Mouse (Mus musculus) MEL (cell line): ENCODE measurements at regions not wholly inside any gene's neighbourhood (a gene's known extent, or its start where the extent isn't known, plus 50 kb on each side); places are given as distances from the start of the nearest gene placed in this dataset.

Experiments
- DNase-seq: peaks from one replicate; pipeline ENCODE4 v3.0.0; 2011; ENCODE audit warnings: low read depth, low spot score
- H3K27ac ChIP-seq: 2 replicates; pipeline ENCODE4 v1.5.1; 2012; ENCODE audit warnings: low read depth, mild to moderate bottlenecking, control low read depth, low read length, moderate library complexity; ENCODE audit not compliant: control insufficient read depth
- H3K27me3 ChIP-seq, 2 experiments: fragments of 150-350 bp in 1 of 2; sonication (generic) in 1 of 2; 2 replicates each; pipeline ENCODE4 v1.6.1; 2012; ENCODE audit warnings: low read length in 2 of 2, mild to moderate bottlenecking in 2 of 2, improper control_type of control experiment in 1 of 2, moderate library complexity in 1 of 2; ENCODE audit not compliant: insufficient read depth in 2 of 2, control insufficient read depth in 1 of 2
- H3K36me3 ChIP-seq, 2 experiments: 2 replicates each; pipeline ENCODE4 v1.6.1; 2012 to 2014; ENCODE audit warnings: low read length in 2 of 2, improper control_type of control experiment in 1 of 2, inconsistent platforms in 1 of 2, mild to moderate bottlenecking in 1 of 2; ENCODE audit not compliant: insufficient read depth in 2 of 2, control insufficient read depth in 1 of 2
- H3K4me1 ChIP-seq, 2 experiments: fragments of 150-350 bp in 1 of 2; sonication (generic) in 1 of 2; 2 replicates each; pipeline ENCODE4 v1.6.1; 2012; ENCODE audit warnings: low read length in 2 of 2, improper control_type of control experiment in 1 of 2, mild to moderate bottlenecking in 1 of 2; ENCODE audit not compliant: insufficient read depth in 2 of 2, control insufficient read depth in 1 of 2
- H3K4me3 ChIP-seq, 2 experiments: fragments of 150-350 bp in 1 of 2; sonication (generic) in 1 of 2; 2 replicates each; pipeline ENCODE4 v1.5.1; 2012; ENCODE audit warnings: low read depth in 2 of 2, low read length in 2 of 2, mild to moderate bottlenecking in 2 of 2, moderate library complexity in 2 of 2, control low read depth in 1 of 2, improper control_type of control experiment in 1 of 2; ENCODE audit not compliant: control insufficient read depth in 1 of 2, insufficient read depth in 1 of 2
- H3K79me2 ChIP-seq: 2 replicates; pipeline ENCODE4 v1.6.1; 2012; ENCODE audit warnings: mild to moderate bottlenecking, low read length, moderate library complexity; ENCODE audit not compliant: control insufficient read depth, poor library complexity, insufficient read depth
- H3K9ac ChIP-seq: 2 replicates; pipeline ENCODE4 v1.6.1; 2012; ENCODE audit warnings: low read depth, mild to moderate bottlenecking, control low read depth, low read length, moderate library complexity; ENCODE audit not compliant: control insufficient read depth, poor library complexity, severe bottlenecking
- H3K9me3 ChIP-seq: fragments of 150-350 bp; sonication (generic); replicated peaks from 2 replicates; pipeline ENCODE4 v1.6.1; 2012; ENCODE audit warnings: mild to moderate bottlenecking, low read length, improper control_type of control experiment, moderate library complexity; ENCODE audit not compliant: insufficient read depth
- BHLHE40 ChIP-seq: IDR thresholded peaks from 2 replicates; pipeline ENCODE4 v1.6.1; 2012; ENCODE audit warnings: low read depth, mild to moderate bottlenecking, inconsistent platforms, low read length, improper control_type of control experiment, borderline replicate concordance
- CHD1 ChIP-seq: IDR thresholded peaks from 2 replicates; pipeline ENCODE4 v1.6.1; 2012; ENCODE audit warnings: low read depth, mild to moderate bottlenecking, inconsistent platforms, low read length, improper control_type of control experiment
- CTCF ChIP-seq, 3 experiments: IDR thresholded peaks in 2 of 3; conservative IDR thresholded peaks in 1 of 3; 2 replicates each; pipeline ENCODE4 v1.5.1; 2011 to 2012; ENCODE audit warnings: low read length in 3 of 3, low read depth in 2 of 3, mild to moderate bottlenecking in 2 of 3, improper control_type of control experiment in 1 of 3, inconsistent platforms in 1 of 3, mixed read lengths in 1 of 3, moderate library complexity in 1 of 3; ENCODE audit not compliant: control insufficient read depth in 1 of 3, insufficient read depth in 1 of 3, poor library complexity in 1 of 3, severe bottlenecking in 1 of 3
- ELF1 ChIP-seq: IDR thresholded peaks from 2 replicates; pipeline ENCODE4 v1.6.1; 2014; ENCODE audit warnings: low read depth, mild to moderate bottlenecking, inconsistent platforms, low read length, improper control_type of control experiment, moderate library complexity
- EP300 ChIP-seq, 2 experiments: IDR thresholded peaks; 2 replicates each; pipeline ENCODE4 v1.6.1; 2011; ENCODE audit warnings: improper control_type of control experiment in 2 of 2, low read length in 2 of 2, low read depth in 1 of 2, mild to moderate bottlenecking in 1 of 2
- ETS1 ChIP-seq: IDR thresholded peaks from 2 replicates; pipeline ENCODE4 v1.6.1; 2012; ENCODE audit warnings: low read depth, mild to moderate bottlenecking, inconsistent platforms, low read length, improper control_type of control experiment, moderate library complexity
- GABPA ChIP-seq: IDR thresholded peaks from 2 replicates; pipeline ENCODE4 v1.6.1; 2012; ENCODE audit warnings: low read depth, mild to moderate bottlenecking, inconsistent platforms, low read length, improper control_type of control experiment, moderate library complexity
- GATA1 ChIP-seq: IDR thresholded peaks from 2 replicates; pipeline ENCODE4 v1.6.1; 2011; ENCODE audit warnings: low read depth, low read length, improper control_type of control experiment
- JUND ChIP-seq: IDR thresholded peaks from 2 replicates; pipeline ENCODE4 v1.6.1; 2011; ENCODE audit warnings: low read depth, mild to moderate bottlenecking, improper control_type of control experiment, low read length
- MAZ ChIP-seq: IDR thresholded peaks from 2 replicates; pipeline ENCODE4 v1.6.1; 2012; ENCODE audit warnings: low read depth, mild to moderate bottlenecking, inconsistent platforms, low read length, improper control_type of control experiment
- MEF2A ChIP-seq: IDR thresholded peaks from 2 replicates; pipeline ENCODE4 v1.6.1; 2014; ENCODE audit warnings: low read depth, mild to moderate bottlenecking, inconsistent platforms, low read length, improper control_type of control experiment; ENCODE audit not compliant: poor library complexity, insufficient replicate concordance, severe bottlenecking; ENCODE audit errors: extremely low read depth
- MYB ChIP-seq: IDR thresholded peaks from 2 replicates; pipeline ENCODE4 v1.6.1; 2011; ENCODE audit warnings: mild to moderate bottlenecking, low read depth, low read length, improper control_type of control experiment
- MYC ChIP-seq: IDR thresholded peaks from 2 replicates; pipeline ENCODE4 v1.6.1; 2011; ENCODE audit warnings: low read depth, mild to moderate bottlenecking, low read length, improper control_type of control experiment, moderate library complexity
- NELFE ChIP-seq: IDR thresholded peaks from 2 replicates; pipeline ENCODE4 v1.6.1; 2011; ENCODE audit warnings: low read depth, low read length, improper control_type of control experiment
- NRF1 ChIP-seq: IDR thresholded peaks from 2 replicates; pipeline ENCODE4 v1.6.1; 2014; ENCODE audit warnings: low read depth, mild to moderate bottlenecking, inconsistent platforms, low read length, improper control_type of control experiment, moderate library complexity; ENCODE audit not compliant: poor library complexity, insufficient read depth, severe bottlenecking
- POLR2A ChIP-seq, 2 experiments: IDR thresholded peaks; 2 replicates each; pipeline ENCODE4 v1.6.1; 2011 to 2012; ENCODE audit warnings: low read length in 2 of 2, mild to moderate bottlenecking in 2 of 2, control low read depth in 1 of 2, improper control_type of control experiment in 1 of 2, low read depth in 1 of 2, moderate library complexity in 1 of 2; ENCODE audit not compliant: control insufficient read depth in 1 of 2, insufficient read depth in 1 of 2, poor library complexity in 1 of 2
- POLR2AphosphoS2 ChIP-seq: IDR thresholded peaks from 2 replicates; pipeline ENCODE4 v1.6.1; 2011; ENCODE audit warnings: low read length, improper control_type of control experiment
- RCOR1 ChIP-seq: IDR thresholded peaks from 2 replicates; pipeline ENCODE4 v1.6.1; 2012; ENCODE audit warnings: low read depth, mild to moderate bottlenecking, inconsistent platforms, low read length, improper control_type of control experiment
- SMC3 ChIP-seq: IDR thresholded peaks from 2 replicates; pipeline ENCODE4 v1.6.1; 2011; ENCODE audit warnings: low read depth, low read length, improper control_type of control experiment
- TAL1 ChIP-seq: IDR thresholded peaks from 2 replicates; pipeline ENCODE4 v1.6.1; 2012; ENCODE audit warnings: mild to moderate bottlenecking, inconsistent platforms, low read length, moderate library complexity, mixed read lengths
- TBP ChIP-seq: IDR thresholded peaks from 2 replicates; pipeline ENCODE4 v1.8.0; 2011; ENCODE audit warnings: low read depth, low read length, improper control_type of control experiment
- UBTF ChIP-seq: IDR thresholded peaks from 2 replicates; pipeline ENCODE4 v1.6.1; 2012; ENCODE audit warnings: low read depth, mild to moderate bottlenecking, inconsistent platforms, low read length, improper control_type of control experiment, moderate library complexity, borderline replicate concordance; ENCODE audit not compliant: insufficient read depth
- USF1 ChIP-seq: IDR thresholded peaks from 2 replicates; pipeline ENCODE4 v1.6.1; 2014; ENCODE audit warnings: low read depth, mild to moderate bottlenecking, inconsistent platforms, low read length, improper control_type of control experiment, moderate library complexity
- ZKSCAN1 ChIP-seq: IDR thresholded peaks from 2 replicates; pipeline ENCODE4 v1.6.1; 2012; ENCODE audit warnings: low read depth, mild to moderate bottlenecking, inconsistent platforms, low read length, improper control_type of control experiment, moderate library complexity
- ZMIZ1 ChIP-seq: IDR thresholded peaks from 2 replicates; pipeline ENCODE4 v1.6.1; 2012; ENCODE audit warnings: low read depth, mild to moderate bottlenecking, inconsistent platforms, low read length, improper control_type of control experiment, moderate library complexity

DNA sequence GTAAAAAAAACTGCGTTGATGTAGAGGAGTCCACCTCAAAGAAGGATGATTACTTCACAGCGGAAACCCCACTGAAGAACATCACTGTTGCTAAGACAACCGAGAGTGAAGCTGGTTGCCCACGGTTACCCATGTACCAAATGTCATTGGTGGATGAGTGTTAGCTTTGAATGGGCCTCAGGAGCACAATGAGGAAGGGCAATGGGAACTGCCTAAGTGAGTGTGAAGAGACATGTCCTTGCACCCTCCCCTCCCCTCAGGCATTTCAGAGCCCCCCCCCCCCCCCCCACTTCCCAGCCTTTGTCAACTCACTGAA is 96.1 kb upstream of the Chd2 start:
- Histone ChIP-seq H3K27ac (no peak overlapping the region), H3K4me3 (no peak overlapping the region), H3K9ac (no peak overlapping the region), H3K79me2 (no peaks in the 10 kb centered on the region), H3K4me1 (peaks cover 0 to 14% of the 10 kb centered on the region in 2 experiments; a peak in 2 of 4 replicates), H3K36me3 (no peaks in the 10 kb centered on the region; a peak in 1 of 4 replicates), H3K9me3 (no peaks in the 10 kb centered on the region), H3K27me3 (no peaks in the 10 kb centered on the region)
- TF ChIP-seq CHD1 (no peak), ZMIZ1 (no peak), SMC3 (no peak), RCOR1 (no peak), POLR2A (IDR thresholded peaks at IDR 0.05; ENCODE audit: control insufficient read depth in 1 of 2, insufficient read depth in 1 of 2, low read depth in 1 of 2, low read length in 2 of 2, poor library complexity in 1 of 2) (no peak), GABPA (no peak), POLR2AphosphoS2 (no peak), ELF1 (no peak), UBTF (no peak), NRF1 (no peak), USF1 (no peak), MEF2A (no peak), BHLHE40 (no peak), ETS1 (no peak)
- no peak for DNase-seq

DNA sequence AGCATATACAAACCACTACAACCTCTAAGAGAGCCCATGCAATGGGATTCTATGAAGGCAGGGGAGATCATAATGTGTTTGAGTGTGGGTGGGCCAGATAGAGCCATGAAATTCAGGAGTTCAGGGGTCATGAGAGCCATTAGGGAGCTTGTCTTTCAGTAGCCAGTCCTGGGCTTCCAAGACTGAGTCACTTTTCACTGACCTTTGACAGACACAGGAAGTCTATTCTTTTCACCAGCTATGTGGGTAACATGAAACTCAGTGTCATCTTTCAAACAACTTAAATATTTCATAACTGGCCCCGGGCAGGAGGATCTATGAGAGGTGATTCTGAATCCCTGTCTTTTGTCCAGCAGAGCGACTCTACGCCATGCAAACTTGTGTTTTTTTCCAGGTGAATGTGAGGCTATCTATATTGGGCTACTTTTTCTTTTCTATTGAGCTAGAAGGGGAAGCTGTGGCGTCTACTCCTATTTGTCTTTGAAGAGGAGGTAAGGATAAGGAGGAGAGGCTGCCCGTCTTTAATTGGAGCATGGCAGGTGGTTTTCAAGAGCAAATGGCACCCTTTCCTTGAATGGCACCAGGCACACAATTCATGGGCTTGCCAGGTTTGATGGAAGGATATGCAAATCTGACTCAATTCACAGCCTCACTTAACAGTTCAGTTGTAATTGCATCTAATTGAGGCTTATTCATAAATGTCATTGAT is 95.6 kb upstream of the Chd2 start:
- H3K9me3 ChIP-seq = no peaks in the 10 kb centered on the region
- DNase-seq = no peak
- no peaks in the 10 kb centered on the region for H3K79me2 ChIP-seq
- no peaks in the 10 kb centered on the region; a peak in 1 of 4 replicates for H3K36me3 ChIP-seq
- no peak overlapping the region for H3K4me3 ChIP-seq
- no peaks in the 10 kb centered on the region for H3K27me3 ChIP-seq
- TF ChIP-seq POLR2A (IDR thresholded peaks at IDR 0.05; ENCODE audit: control insufficient read depth in 1 of 2, insufficient read depth in 1 of 2, low read depth in 1 of 2, low read length in 2 of 2, poor library complexity in 1 of 2) = no peak
- no peak for TF ChIP-seq JUND
- no peak for TF ChIP-seq TAL1
- no peak for TF ChIP-seq MAZ
- TF ChIP-seq MYB = no peak
- no peak for TF ChIP-seq MYC
- TF ChIP-seq TBP = no peak
- TF ChIP-seq GABPA = no peak
- no peak for TF ChIP-seq ZKSCAN1
- TF ChIP-seq EP300 (IDR thresholded peaks at IDR 0.05; ENCODE audit: low read depth in 1 of 2, low read length in 2 of 2) = no peak
- TF ChIP-seq CTCF (IDR thresholded peaks at IDR 0.05 in 2 of 3, conservative IDR thresholded peaks at IDR 0.05 in 1 of 3; ENCODE audit: control insufficient read depth in 1 of 3, insufficient read depth in 1 of 3, low read depth in 2 of 3, low read length in 3 of 3, poor library complexity in 1 of 3, severe bottlenecking in 1 of 3) = no peak
- TF ChIP-seq GATA1 = no peak
- TF ChIP-seq USF1 = no peak
- TF ChIP-seq NELFE = no peak
- peaks cover 0 to 14% of the 10 kb centered on the region in 2 experiments; a peak in 2 of 4 replicates for H3K4me1 ChIP-seq
- H3K27ac ChIP-seq = no peak overlapping the region
- H3K9ac ChIP-seq = no peak overlapping the region
